Mouse (Mus musculus): ENCODE measurements around the gene Gm42742. TPM values are rescaled to one million over a fixed set of nuclear protein-coding genes. Genes with fewer than 3 reads are reported as not detected.
A peak's percentile ranks its signal among the peaks of the same experiment; 100 is the strongest.

The Gm42742 gene
- total RNA-seq, 2 experiments from 2014 or later: 25.2 to 28.6 TPM

- intact Hi-C loops (cut with DNase I): loop anchor here (10.0 kb wide), 1 partner anchor 453 kb away; the partner anchor contains the start of gene Fbrs
- no peak for DNase-seq
Observed at GRCm38 (mm10) chr7:127021563-127022527, 948 bp upstream of the Gm42742 start.

GRCm38 (mm10) chr7:127020491-127020890 is 406 bp downstream of the Gm42742 start:
- DNase-seq: no peak
- intact Hi-C loops (cut with DNase I): loop anchor here (10.0 kb wide), 1 partner anchor 454 kb away; the partner anchor contains the start of gene Fbrs

- intact Hi-C loops (cut with DNase I): loop anchor here (10.0 kb wide), 1 partner anchor 455 kb away; the partner anchor contains the start of gene Fbrs
- DNase-seq: no peak
Observed at GRCm38 (mm10) chr7:127020031-127020430, 866 bp downstream of the Gm42742 start.

GRCm38 (mm10) chr7:127019306-127019960 is 1.5 kb downstream of the Gm42742 start:
- intact Hi-C loops (cut with DNase I): no loop called here
- DNase-seq: no peak

GRCm38 (mm10) chr7:127018416-127019305 is 2.2 kb downstream of the Gm42742 start:
- intact Hi-C loops (cut with DNase I): no loop called here

GRCm38 (mm10) chr7:127017950-127018345 is 2.9 kb downstream of the Gm42742 start:
- intact Hi-C loops (cut with DNase I): loop anchor here (1.0 kb wide), 1 partner anchor 7 kb away; no protein-coding TSS in a partner anchor

More at GRCm38 (mm10) chr7:127018416-127019305, 2.2 kb downstream of the Gm42742 start:
- no peak for DNase-seq

GRCm38 (mm10) chr7:127016971-127017949 is 3.6 kb downstream of the Gm42742 start, which contains the start of gene Pagr1a:
Gene Pagr1a (minus strand): TSS chr7:127017352.
- peak; percentile 94 to 99 for DNase-seq
- intact Hi-C loops (cut with DNase I): loop anchor here (1.0 kb wide), 1 partner anchor 8 kb away; no protein-coding TSS in a partner anchor

More at GRCm38 (mm10) chr7:127017950-127018345, 2.9 kb downstream of the Gm42742 start:
- DNase-seq: no peak

- DNase-seq: no peak
- intact Hi-C loops (cut with DNase I): no loop called here
Observed at GRCm38 (mm10) chr7:127016486-127016938, 4.4 kb downstream of the Gm42742 start.

- no peak for DNase-seq
- intact Hi-C loops (cut with DNase I): no loop called here
Observed at GRCm38 (mm10) chr7:127016481-127016485, 4.6 kb downstream of the Gm42742 start, which contains the start of gene Pagr1b. Gene Pagr1b (minus strand): TSS chr7:127016484.

GRCm38 (mm10) chr7:127016081-127016480 is 4.8 kb downstream of the Gm42742 start:
- no peak for DNase-seq
- intact Hi-C loops (cut with DNase I): no loop called here

- intact Hi-C loops (cut with DNase I): loop anchor here (2.0 kb wide), 1 partner anchor 38 kb away; the partner anchor contains the start of gene Cdiptos
- DNase-seq: no peak
Observed at GRCm38 (mm10) chr7:127014993-127015392, 5.9 kb downstream of the Gm42742 start.

GRCm38 (mm10) chr7:127014320-127014719 is 6.6 kb downstream of the Gm42742 start, which contains the start of gene Mvp:
Gene Mvp (minus strand): TSS chr7:127014621.
- intact Hi-C loops (cut with DNase I): loop anchor here (2.0 kb wide), 1 partner anchor 38 kb away; the partner anchor contains the start of gene Cdiptos
- peak; percentile 77 to 82 for DNase-seq

- intact Hi-C loops (cut with DNase I): no loop called here
- no peak for DNase-seq
Observed at GRCm38 (mm10) chr7:127013385-127013784, 7.5 kb downstream of the Gm42742 start.

GRCm38 (mm10) chr7:127012845-127013244 is 8.1 kb downstream of the Gm42742 start:
- intact Hi-C loops (cut with DNase I): no loop called here
- DNase-seq: no peak

GRCm38 (mm10) chr7:127012374-127012773 is 8.5 kb downstream of the Gm42742 start:
- DNase-seq: no peak
- intact Hi-C loops (cut with DNase I): no loop called here

- intact Hi-C loops (cut with DNase I): no loop called here
- no peak for DNase-seq
Observed at GRCm38 (mm10) chr7:127011717-127012116, 9.2 kb downstream of the Gm42742 start.

GRCm38 (mm10) chr7:127011051-127011450 is 9.8 kb downstream of the Gm42742 start:
- DNase-seq: no peak
- intact Hi-C loops (cut with DNase I): no loop called here

GRCm38 (mm10) chr7:127009307-127010085 is 11.4 kb downstream of the Gm42742 start:
- intact Hi-C loops (cut with DNase I): no loop called here
- DNase-seq: no peak

Measured in heart, postnatal 36 days (tissue).